Mouse (Mus musculus): ENCODE data around the gene Vip.

DNA sequence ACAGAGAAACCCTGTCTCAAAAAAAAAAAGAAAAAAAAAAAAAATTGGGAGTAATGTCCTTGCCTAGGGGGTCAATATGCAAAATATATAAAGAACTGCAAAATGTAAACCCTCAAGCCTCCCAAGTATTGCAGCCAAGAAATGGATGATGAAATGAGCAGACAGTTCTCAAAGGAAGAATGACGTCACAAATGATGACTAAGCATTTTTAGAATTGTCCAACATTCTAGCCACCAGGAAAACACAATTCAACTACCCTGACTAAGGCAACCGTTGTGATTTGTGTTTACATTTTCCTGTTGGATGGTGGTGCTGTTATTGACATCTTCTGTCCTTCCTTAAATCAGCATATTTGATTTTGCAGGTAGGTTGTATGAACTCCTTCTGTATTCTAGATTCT is 42.3 kb downstream of the Vip start:
- no peak for TF ChIP-seq CTCF (IDR thresholded peaks at IDR 0.05; ENCODE audit: low read depth)
- TF ChIP-seq EP300 (IDR thresholded peaks at IDR 0.05; ENCODE audit: low read depth): no peak
